Mouse (Mus musculus): Measurements from ENCODE around the gene Avil. TPM values are rescaled to one million over a fixed set of nuclear protein-coding genes. Genes with fewer than 3 reads are reported as not detected.

Gene Avil
- polyA plus RNA-seq, 1 experiment from 2014 or later = 22.4 TPM

DNA sequence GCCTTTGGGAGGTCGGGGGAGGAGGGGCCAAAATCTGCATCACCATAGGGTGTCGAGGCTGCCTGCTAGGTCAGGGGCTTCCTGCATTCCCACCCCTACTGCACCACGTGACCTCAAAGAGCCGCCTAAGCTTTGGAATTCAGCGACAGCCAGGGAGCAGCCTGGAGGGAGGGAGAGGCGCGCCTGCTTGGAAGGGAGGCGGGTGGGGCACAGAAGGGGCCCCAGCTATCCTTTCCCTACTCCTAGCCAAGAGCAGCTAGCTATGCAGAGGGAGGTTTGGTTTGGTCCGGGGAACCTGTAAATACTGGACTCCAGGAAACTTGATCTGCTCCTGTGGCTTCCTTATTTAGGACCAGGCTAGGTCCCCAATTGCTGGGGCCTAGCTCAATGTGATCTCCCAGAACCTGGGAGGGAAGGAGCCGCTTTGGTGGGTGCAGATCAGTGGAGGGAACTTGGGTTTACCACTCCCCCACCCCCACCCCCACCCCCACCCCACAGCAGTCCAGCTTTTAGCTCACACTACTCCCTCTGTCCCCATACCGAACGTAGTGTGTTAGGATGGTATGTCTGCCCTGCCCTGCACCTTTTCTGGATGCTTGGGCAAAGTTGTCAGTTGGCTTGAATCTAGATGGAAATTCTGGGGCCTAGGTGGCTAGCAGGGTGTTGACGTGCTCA is 28.3 kb upstream of the Avil start:
- Histone ChIP-seq H3K9me3 (replicated peaks) (no peaks in the 10 kb centered on the region), H3K4me2 (peak overlapping the region; percentile 22), H3K27me3 (replicated peaks) (peaks cover 14% of the 10 kb centered on the region), H3K4me3 (replicated peaks) (no peak overlapping the region), H3K27ac (replicated peaks) (no peak overlapping the region), H3K9ac (replicated peaks) (no peak overlapping the region), H3K36me3 (no peaks in the 10 kb centered on the region), H3K4me1 (peaks cover 13% of the 10 kb centered on the region)
- 11% methylated on average over 13 of the region's 13 CpGs for WGBS
- no peak; the same call in 1 of the 2 replicates for ATAC-seq (ENCODE audit: low FRiP score)

GRCm38 (mm10) chr10:126972988-126973387 is 27.5 kb upstream of the Avil start:
- Histone ChIP-seq H3K27ac (replicated peaks) (no peak overlapping the region), H3K27me3 (replicated peaks) (peaks cover 14% of the 10 kb centered on the region), H3K9ac (replicated peaks) (no peak overlapping the region), H3K9me3 (replicated peaks) (no peaks in the 10 kb centered on the region), H3K4me3 (replicated peaks) (no peak overlapping the region), H3K4me2 (no peak overlapping the region), H3K36me3 (no peaks in the 10 kb centered on the region), H3K4me1 (peaks cover 18% of the 10 kb centered on the region)
- 23% methylated on average over 7 of the region's 7 CpGs for WGBS
- ATAC-seq (ENCODE audit: low FRiP score) = no peak

GRCm38 (mm10) chr10:126975706-126976105 is 24.8 kb upstream of the Avil start:
- Histone ChIP-seq H3K9me3 (replicated peaks) (no peaks in the 10 kb centered on the region), H3K36me3 (no peaks in the 10 kb centered on the region), H3K4me2 (no peak overlapping the region), H3K27me3 (replicated peaks) (peaks cover 14% of the 10 kb centered on the region), H3K27ac (replicated peaks) (no peak overlapping the region), H3K4me1 (peaks cover 28% of the 10 kb centered on the region), H3K4me3 (replicated peaks) (no peak overlapping the region), H3K9ac (replicated peaks) (no peak overlapping the region)
- WGBS = 81% methylated on average over 6 of the region's 6 CpGs
- no peak for ATAC-seq (ENCODE audit: low FRiP score)

DNA sequence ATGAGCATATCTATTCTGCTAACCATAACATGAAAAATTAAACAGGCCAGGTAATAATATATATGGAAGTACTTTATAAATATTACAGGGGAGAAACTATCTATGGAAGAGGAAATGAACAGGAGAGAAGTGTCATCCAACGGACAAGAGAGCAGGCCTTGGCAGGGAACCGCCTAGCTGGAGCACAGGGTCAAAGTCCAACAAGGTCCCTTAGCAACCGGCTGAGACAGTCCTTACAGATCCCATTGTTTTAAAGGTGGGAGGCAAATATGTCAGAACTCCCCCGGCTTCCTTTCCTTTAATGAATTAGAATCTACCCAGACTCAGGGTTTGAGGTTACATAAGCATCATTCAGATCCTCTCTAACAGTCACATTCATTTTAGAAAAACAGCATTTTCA is 23.4 kb upstream of the Avil start:
- H3K9ac ChIP-seq (replicated peaks) = no peak overlapping the region
- ATAC-seq (ENCODE audit: low FRiP score) = no peak
- H3K4me2 ChIP-seq = no peak overlapping the region
- no peak overlapping the region for H3K27ac ChIP-seq (replicated peaks)
- no peaks in the 10 kb centered on the region for H3K9me3 ChIP-seq (replicated peaks)
- H3K4me1 ChIP-seq = peaks cover 36% of the 10 kb centered on the region
- WGBS = 30% methylated on average over 4 of the region's 4 CpGs
- no peaks in the 10 kb centered on the region for H3K36me3 ChIP-seq
- H3K27me3 ChIP-seq (replicated peaks) = peaks cover 11% of the 10 kb centered on the region
- H3K4me3 ChIP-seq (replicated peaks) = no peak overlapping the region

DNA sequence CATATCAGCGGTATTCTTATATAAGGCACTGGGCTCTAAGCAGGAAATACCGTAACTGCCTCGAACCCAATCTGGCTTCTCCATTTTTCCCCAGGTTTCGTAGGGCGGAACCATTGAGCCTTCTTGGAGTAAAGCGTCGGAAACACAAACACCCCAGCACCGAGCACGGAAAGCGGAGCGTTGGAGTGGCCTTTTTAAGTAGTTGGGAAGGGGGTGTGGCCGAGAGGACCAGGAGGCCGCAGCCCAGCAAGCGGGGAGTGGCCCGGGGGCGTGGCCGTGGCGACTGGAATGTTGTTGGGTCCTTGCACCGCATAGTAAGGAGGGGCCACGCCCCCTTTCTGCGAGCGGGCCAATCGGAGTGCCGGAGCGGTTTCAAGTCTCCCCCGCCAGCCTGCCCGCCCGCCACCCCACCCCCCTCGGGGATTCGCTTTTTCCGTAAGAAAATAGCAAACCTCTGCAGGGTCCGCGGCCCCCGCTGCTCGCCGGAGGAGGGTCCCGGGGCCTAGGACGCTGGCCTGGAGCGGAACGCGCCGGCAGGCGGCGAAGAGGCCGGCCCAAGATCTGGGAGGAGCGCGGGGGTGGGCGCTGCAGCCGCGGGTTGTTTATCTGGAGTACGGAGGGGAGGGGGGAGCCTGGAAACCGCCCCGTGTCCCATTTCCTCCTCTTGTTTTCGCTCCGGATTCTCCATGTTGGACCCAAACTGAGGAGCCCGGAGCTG is 22.1 kb upstream of the Avil start, which contains the start of gene Ctdsp2:
Ctdsp2 (plus strand) TSS at position 441 of the 718 bp plus-strand sequence.
- WGBS = under 1% methylated on average over 47 of the region's 56 CpGs
- peak within 1 kb of the TSS; percentile 90 for H3K4me2 ChIP-seq

GRCm38 (mm10) chr10:126979121-126979635 is 21.3 kb upstream of the Avil start:
- Histone ChIP-seq H3K4me3 (replicated peaks) (peak overlapping the region; percentile 91), H3K4me2 (peak overlapping the region; percentile 90), H3K27ac (replicated peaks) (peak overlapping the region; percentile 100), H3K9me3 (replicated peaks) (no peaks in the 10 kb centered on the region), H3K36me3 (no peaks in the 10 kb centered on the region), H3K9ac (replicated peaks) (peak overlapping the region; percentile 77), H3K27me3 (replicated peaks) (0 out of 2 replicates have a peak, but pooled peaks cover 2% of the 10 kb centered on the region), H3K4me1 (peaks cover 50% of the 10 kb centered on the region)
- peak; percentile 40 for ATAC-seq (ENCODE audit: low FRiP score)
- under 1% methylated on average over 38 of the region's 62 CpGs for WGBS

More for the DNA sequence above, 22.1 kb upstream of the Avil start, which contains the start of gene Ctdsp2:
- H3K4me3 ChIP-seq (replicated peaks) = peak within 1 kb of the TSS; percentile 91
- H3K4me1 ChIP-seq = peaks cover 43% of the 10 kb centered on the region
- H3K36me3 ChIP-seq = no peaks in the 10 kb centered on the region
- H3K9ac ChIP-seq (replicated peaks) = peak within 1 kb of the TSS; percentile 77
- peak; percentile 93 for ATAC-seq (ENCODE audit: low FRiP score)
- H3K27ac ChIP-seq (replicated peaks) = peak within 1 kb of the TSS; percentile 100
- 0 out of 2 replicates have a peak, but pooled peaks cover 2% of the 10 kb centered on the region for H3K27me3 ChIP-seq (replicated peaks)
- H3K9me3 ChIP-seq (replicated peaks) = no peaks in the 10 kb centered on the region

DNA sequence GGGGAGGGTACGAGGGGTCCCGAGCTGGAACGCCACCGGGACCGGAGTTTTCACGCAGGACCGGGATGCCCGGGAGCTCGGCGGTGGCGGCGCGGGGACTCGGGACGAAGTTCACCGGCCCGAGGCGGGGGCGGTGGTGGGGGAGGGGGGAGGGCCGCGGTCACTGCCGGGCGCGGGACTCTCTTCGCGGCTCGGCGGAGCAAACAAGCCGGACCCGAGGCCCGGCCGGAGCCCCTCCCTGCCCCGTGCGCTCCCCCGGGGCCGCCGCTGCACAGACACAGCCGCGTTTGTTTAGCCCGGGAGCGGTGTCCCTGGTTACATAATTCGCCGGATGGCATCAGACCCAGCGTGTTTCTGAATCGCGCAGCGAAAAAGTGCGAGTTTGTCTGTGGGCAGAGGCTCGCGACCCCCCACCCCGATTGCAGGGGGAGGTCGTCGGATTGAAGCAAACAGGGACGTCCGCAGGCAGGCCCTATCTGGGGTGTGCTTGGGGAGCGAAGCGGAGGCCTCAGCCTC is 20.8 kb upstream of the Avil start:
- Histone ChIP-seq H3K27me3 (replicated peaks) (no peaks in the 10 kb centered on the region), H3K4me2 (peak overlapping the region; percentile 90), H3K4me1 (peaks cover 55% of the 10 kb centered on the region), H3K9ac (replicated peaks) (peak overlapping the region; percentile 77), H3K4me3 (replicated peaks) (peak overlapping the region; percentile 91), H3K9me3 (replicated peaks) (no peaks in the 10 kb centered on the region), H3K27ac (replicated peaks) (peak overlapping the region; percentile 100), H3K36me3 (no peaks in the 10 kb centered on the region)
- ATAC-seq (ENCODE audit: low FRiP score) = no peak
- WGBS = under 1% methylated on average over 52 of the region's 57 CpGs

DNA sequence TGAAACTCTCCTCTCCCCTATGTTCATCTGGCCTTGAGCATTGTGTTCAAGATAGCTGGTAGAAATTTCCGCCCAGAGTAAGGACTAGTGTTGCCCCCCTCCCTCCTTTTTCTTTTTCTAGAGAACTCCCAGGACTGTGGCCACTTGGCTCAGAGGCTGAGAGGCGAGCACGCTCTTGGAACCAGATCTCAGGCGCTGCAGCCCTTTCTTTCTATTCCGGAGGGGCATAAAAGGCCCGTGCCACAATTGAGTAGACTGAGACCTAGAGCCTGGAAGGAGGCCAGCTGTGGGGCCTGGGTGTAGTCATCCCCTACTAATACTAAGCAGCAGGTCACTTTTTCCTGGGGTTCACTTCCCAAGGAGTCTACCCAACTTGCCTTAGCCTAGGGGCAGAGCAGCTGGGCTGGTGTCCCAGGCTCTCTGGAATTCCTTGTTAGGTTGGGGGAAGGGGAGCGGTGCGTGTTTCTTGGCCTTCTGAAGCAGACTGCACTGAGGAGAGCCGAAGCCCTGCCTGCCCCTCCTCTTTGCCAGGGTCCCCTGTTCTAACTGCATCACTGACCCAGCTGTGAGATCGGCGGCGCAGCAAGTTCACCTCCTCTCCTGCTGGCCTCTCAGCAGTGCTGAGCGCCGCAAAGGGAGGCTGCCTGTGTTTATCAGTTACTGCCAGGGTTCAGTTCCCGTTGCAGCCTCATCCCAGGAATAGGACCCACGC is 20.1 kb upstream of the Avil start:
- Histone ChIP-seq H3K9me3 (replicated peaks) (no peaks in the 10 kb centered on the region), H3K4me1 (peaks cover 62% of the 10 kb centered on the region), H3K4me2 (peak overlapping the region; percentile 90), H3K27ac (replicated peaks) (peak overlapping the region; percentile 100), H3K9ac (replicated peaks) (peak overlapping the region; percentile 77), H3K27me3 (replicated peaks) (no peaks in the 10 kb centered on the region), H3K4me3 (replicated peaks) (peak overlapping the region; percentile 91), H3K36me3 (no peaks in the 10 kb centered on the region)
- ATAC-seq (ENCODE audit: low FRiP score) = no peak
- 1% methylated on average over 16 of the region's 16 CpGs for WGBS

- ATAC-seq (ENCODE audit: low FRiP score) = no peak
- peak overlapping the region; percentile 90 for H3K4me2 ChIP-seq
- peak overlapping the region; percentile 100 for H3K27ac ChIP-seq (replicated peaks)
- H3K4me1 ChIP-seq = peaks cover 69% of the 10 kb centered on the region
- H3K9me3 ChIP-seq (replicated peaks) = no peaks in the 10 kb centered on the region
- no peaks in the 10 kb centered on the region for H3K36me3 ChIP-seq
- no peaks in the 10 kb centered on the region for H3K27me3 ChIP-seq (replicated peaks)
- peak overlapping the region; percentile 77 for H3K9ac ChIP-seq (replicated peaks)
- H3K4me3 ChIP-seq (replicated peaks) = peak overlapping the region; percentile 91
- WGBS = 13% methylated on average over 11 of the region's 11 CpGs
Measured at GRCm38 (mm10) chr10:126980933-126981530, 19.5 kb upstream of the Avil start.

DNA sequence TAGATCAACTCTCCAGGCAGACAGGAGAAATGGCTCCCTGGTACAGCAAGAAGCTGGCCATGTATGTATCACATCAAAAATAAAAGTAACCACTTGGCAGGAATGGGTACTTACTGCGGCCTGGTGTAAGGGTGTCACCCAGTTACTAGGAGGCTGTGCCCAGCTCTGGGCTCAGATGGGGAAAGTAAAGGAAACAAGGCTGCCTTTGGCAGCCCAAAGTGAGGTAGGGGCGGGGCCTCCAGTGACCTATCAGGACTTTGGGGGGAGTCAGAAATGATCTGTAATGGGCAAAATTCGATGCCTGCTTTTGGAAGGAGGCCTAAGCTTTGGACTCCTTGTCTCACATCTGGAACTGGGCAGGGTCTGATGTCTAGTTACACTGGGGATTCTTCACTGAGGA is 18.8 kb upstream of the Avil start:
- peak overlapping the region; percentile 91 for H3K4me3 ChIP-seq (replicated peaks)
- ATAC-seq (ENCODE audit: low FRiP score) = no peak
- H3K27me3 ChIP-seq (replicated peaks) = no peaks in the 10 kb centered on the region
- H3K4me1 ChIP-seq = peaks cover 76% of the 10 kb centered on the region
- H3K9ac ChIP-seq (replicated peaks) = 0 out of 2 replicates have a peak overlapping the region, but pooled peaks have one; percentile 23
- no peaks in the 10 kb centered on the region for H3K36me3 ChIP-seq
- H3K27ac ChIP-seq (replicated peaks) = peak overlapping the region; percentile 100
- 61% methylated on average over 3 of the region's 3 CpGs for WGBS
- peak overlapping the region; percentile 90 for H3K4me2 ChIP-seq
- H3K9me3 ChIP-seq (replicated peaks) = no peaks in the 10 kb centered on the region
